Mouse (Mus musculus) bone marrow macrophage, adult 2 months (primary cell): ENCODE data around the gene Os9. TPM values are rescaled to one million over a fixed set of nuclear protein-coding genes. Genes with fewer than 3 reads are reported as not detected.

Experiments used
- H3K27ac ChIP-seq: 2 replicates; pipeline ENCODE4 v1.5.1; 2012; ENCODE audit warnings: low read depth, low read length; ENCODE audit not compliant: insufficient read depth
- H3K4me1 ChIP-seq: 2 replicates; pipeline ENCODE4 v1.6.1; 2012; ENCODE audit warnings: low read length; ENCODE audit not compliant: control insufficient read depth, insufficient read depth
- H3K4me3 ChIP-seq: 2 replicates; pipeline ENCODE4 v1.5.1; 2012; ENCODE audit warnings: mild to moderate bottlenecking, low read length, moderate library complexity; ENCODE audit not compliant: insufficient read depth
- CTCF ChIP-seq: IDR thresholded peaks from 2 replicates; pipeline ENCODE4 v1.5.1; 2012; ENCODE audit warnings: low read depth, mild to moderate bottlenecking, low read length, moderate library complexity
- POLR2A ChIP-seq: IDR thresholded peaks from 2 replicates; pipeline ENCODE4 v1.6.1; 2012; ENCODE audit warnings: mild to moderate bottlenecking, low read depth, low read length, borderline replicate concordance
- polyA plus RNA-seq: library from polyadenylated mRNA; stranded (reverse); fragments of >200 nt; gene quantifications from 2 replicates; pipeline ENCODE4 v1.2.4, GENCODE M21; 2012; ENCODE audit not compliant: missing spikeins, insufficient read depth, insufficient read length

The Os9 gene
- polyA plus RNA-seq, 1 experiment, result 167 TPM

DNA sequence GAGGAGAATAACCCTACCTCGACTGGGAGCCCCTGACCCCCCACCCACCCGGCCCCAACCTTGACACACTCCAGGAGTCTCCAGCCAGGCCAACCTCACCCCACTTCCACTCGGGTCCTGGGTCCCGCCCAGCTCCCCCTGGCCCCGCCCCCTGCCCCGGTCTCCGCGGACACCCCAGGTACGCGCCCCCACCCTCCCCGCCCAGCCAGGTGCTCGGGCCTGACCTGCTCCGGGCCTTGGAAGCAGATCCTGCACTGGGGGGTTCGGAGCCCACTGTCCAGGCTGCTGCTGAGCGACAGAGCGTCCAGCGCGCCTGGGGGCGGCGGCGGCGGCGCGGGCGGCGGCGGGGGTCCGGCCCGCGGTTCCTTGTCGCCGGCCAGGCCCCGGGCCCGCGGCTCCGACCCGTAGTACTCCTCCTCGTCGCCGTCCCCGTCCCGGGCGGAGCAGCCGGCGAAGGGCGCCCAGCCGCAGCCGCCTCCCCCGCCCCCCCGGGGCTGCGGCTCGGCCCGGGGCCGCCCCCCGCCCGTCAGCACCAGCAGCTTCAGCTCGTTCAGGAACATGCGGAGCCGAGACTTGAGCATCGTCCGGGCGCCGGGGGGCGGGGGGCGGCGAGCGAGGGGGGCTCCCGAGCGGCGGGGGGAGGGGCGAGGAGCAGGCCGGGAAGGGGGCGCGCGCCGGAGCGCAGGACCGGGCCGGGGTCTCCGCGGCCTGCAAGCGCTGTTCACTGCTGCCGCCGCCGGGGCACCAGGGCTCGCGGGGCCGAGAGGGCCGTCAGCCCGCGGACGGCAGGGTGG lies 61.6 kb downstream of the Os9 start:
- Histone ChIP-seq H3K4me1 (peaks cover 10% of the 10 kb centered on the region), H3K27ac (no peak overlapping the region), H3K4me3 (peak overlapping the region; percentile 49)
- TF ChIP-seq CTCF, result no peak
- no peak for TF ChIP-seq POLR2A

DNA sequence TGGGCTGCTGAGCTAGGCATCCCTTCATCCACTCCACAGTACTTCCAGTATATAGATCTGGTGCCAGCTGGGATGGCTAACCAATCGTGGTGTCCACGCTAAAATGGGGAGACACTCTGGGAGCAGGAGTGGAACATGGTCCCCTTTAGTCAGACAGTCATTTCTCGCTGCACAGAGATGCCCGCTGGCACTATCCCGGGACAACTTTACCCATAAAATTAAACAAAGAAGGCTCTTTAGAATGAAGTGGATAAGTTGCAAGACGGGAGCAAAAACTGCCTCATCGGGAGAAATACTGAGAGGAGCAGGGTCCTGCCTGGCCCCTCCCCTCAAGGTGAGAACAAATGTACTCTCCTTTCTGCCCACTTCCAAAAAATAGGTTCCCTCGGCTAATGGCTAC lies 62.2 kb downstream of the Os9 start:
- Histone ChIP-seq H3K4me3 (peak overlapping the region; percentile 32), H3K27ac (no peak overlapping the region), H3K4me1 (peaks cover 10% of the 10 kb centered on the region)
- TF ChIP-seq CTCF, result no peak
- TF ChIP-seq POLR2A, result no peak

GRCm38 (mm10) chr10:127058161-127058560 lies 62.8 kb downstream of the Os9 start:
- Histone ChIP-seq H3K27ac (no peak overlapping the region), H3K4me3 (peak overlapping the region; percentile 32; the same call in 1 of the 2 replicates)
- TF ChIP-seq CTCF (peak; percentile 85), POLR2A (no peak)

DNA sequence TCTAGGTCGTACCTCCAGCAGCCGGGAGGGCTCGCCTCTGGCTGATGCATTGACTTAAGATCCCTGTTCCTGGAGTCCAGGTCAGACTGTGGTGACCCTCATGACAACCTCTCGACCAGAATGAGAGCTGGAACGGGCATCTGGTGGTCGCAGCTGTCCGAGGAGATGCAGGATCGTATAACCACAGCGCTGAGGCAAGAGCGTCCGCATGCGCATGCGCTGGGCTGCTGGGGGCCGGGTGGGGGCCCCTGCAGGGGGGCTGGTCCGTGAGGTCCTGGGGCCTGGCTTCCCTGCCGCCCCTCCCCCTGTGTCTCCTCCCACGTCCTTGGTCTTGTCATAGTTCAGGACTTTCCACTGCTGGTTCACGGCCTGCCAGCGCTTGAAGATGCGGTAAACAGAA lies 64.4 kb downstream of the Os9 start:
- TF ChIP-seq CTCF (no peak), POLR2A (no peak)
- peaks cover 2% of the 10 kb centered on the region for H3K4me1 ChIP-seq
- H3K27ac ChIP-seq, result no peak overlapping the region
- no peak overlapping the region for H3K4me3 ChIP-seq

More at GRCm38 (mm10) chr10:127058161-127058560, 62.8 kb downstream of the Os9 start:
- peaks cover 10% of the 10 kb centered on the region for H3K4me1 ChIP-seq

GRCm38 (mm10) chr10:127055406-127055805 lies 65.5 kb downstream of the Os9 start:
- Histone ChIP-seq H3K4me3 (no peak overlapping the region), H3K27ac (no peak overlapping the region), H3K4me1 (no peaks in the 10 kb centered on the region)
- TF ChIP-seq CTCF, result no peak
- TF ChIP-seq POLR2A, result no peak

- no peak for TF ChIP-seq POLR2A
- Histone ChIP-seq H3K4me1 (peaks cover 4% of the 10 kb centered on the region), H3K27ac (no peak overlapping the region), H3K4me3 (no peak overlapping the region)
Observed at GRCm38 (mm10) chr10:127054646-127055045, 66.3 kb downstream of the Os9 start.

DNA sequence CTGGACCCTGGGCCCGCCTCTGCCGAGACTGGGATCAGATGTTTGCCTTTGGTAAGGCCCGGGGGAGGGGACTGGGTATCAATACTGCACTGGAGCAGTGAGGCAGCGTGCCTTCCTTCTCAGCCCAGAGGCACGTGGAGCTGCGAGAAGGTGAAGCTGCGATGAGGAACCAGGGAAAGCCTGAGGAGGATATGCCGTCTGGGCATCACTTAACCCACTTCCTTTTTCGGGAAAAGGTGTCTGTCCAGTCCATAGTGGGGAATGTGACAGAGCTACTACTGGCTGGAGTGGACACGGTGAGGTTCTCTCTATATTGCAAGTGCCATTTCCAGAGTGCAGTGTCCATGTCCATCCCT lies 70.8 kb downstream of the Os9 start:
- TF ChIP-seq POLR2A (no peak), CTCF (no peak)
- peaks cover 7% of the 10 kb centered on the region for H3K4me1 ChIP-seq
- H3K27ac ChIP-seq, result no peak overlapping the region
- H3K4me3 ChIP-seq, result no peak overlapping the region

- Histone ChIP-seq H3K27ac (no peak overlapping the region), H3K4me3 (peak overlapping the region; percentile 23), H3K4me1 (peaks cover 7% of the 10 kb centered on the region)
- no peak for TF ChIP-seq POLR2A
- 0 out of 2 replicates have a peak, but pooled peaks have one; percentile 20 for TF ChIP-seq CTCF
Observed at GRCm38 (mm10) chr10:127049395-127050118, 71.4 kb downstream of the Os9 start.

DNA sequence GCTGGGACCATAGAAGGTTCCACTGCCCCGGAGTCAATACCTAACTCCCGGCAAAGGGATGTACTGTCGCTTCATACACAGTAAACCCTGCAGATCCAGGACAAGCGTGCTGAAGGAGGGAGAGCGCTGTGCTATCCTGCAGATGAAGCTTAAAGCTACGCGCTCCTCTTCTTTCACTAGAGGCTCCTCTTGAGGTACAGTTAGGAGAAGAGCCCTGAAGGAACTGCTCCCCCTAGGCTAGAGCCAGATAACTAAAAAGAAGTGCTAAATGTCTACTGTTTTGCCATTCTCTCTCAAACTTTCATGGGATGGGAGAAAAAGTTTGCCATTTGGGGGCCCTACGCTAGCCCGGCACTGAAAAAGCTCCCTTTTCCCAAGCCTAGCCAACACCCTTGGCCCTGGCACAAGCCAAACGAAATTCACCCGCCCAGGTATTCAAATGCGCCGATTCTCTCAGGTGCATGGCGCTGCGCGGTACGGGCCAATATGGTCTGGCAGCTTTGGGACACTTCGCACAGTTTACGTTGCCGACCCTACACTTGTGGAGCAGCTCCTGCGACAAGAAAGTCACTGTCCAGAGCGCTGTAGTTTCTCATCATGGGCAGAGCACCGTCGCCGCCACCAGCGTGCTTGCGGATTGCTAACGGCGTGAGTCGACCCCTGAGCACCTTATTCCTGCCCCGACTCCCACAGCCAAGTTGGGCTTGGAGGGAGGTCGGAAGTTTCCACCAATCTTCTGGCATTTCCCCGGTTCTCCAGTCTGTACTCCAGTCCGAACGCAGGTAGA lies 72.1 kb downstream of the Os9 start:
- H3K4me3 ChIP-seq, result peak overlapping the region; percentile 23

DNA sequence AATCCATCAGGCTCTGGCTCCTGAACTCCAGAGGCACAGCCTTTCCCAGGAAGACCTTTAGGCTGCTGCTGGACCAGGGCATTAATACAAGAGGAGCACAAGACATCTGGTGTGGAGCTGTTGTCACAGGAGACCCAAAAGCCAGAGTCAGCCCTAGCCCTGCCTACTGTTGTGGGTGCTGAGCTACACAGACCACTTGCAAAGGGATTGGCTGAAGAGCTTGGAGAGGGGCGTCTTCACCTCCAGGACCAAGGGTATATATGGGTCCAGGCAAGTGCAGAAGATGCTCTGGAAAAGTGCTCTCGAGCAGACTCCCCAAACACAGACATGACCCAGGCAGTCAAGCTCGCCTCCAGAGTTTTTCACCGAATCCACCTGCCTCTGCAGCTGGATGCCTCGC lies 73.0 kb downstream of the Os9 start, which contains the start of gene Cyp27b1:
Gene Cyp27b1 (plus strand): TSS at position 297 of the 400 bp plus-strand sequence.
- TF ChIP-seq CTCF (no peak), POLR2A (no peak)
- H3K4me3 ChIP-seq, result peak within 1 kb of the TSS; percentile 23
- no peak within 1 kb of the TSS for H3K27ac ChIP-seq
- peaks cover 10% of the 10 kb centered on the region for H3K4me1 ChIP-seq

More for the DNA sequence above, 72.1 kb downstream of the Os9 start:
- peaks cover 7% of the 10 kb centered on the region for H3K4me1 ChIP-seq
- H3K27ac ChIP-seq, result no peak overlapping the region
- TF ChIP-seq POLR2A, result no peak
- TF ChIP-seq CTCF, result no peak

Other genes with a start within 250 kb of the Os9 start
- gene Atp23, start 219.8 kb downstream of the Os9 start, polyA plus RNA-seq, result 3.7 and 5.0 TPM in 2 replicates
- gene Ctdsp2, start 142.4 kb downstream of the Os9 start, polyA plus RNA-seq, result 117 and 123 TPM in 2 replicates
- gene Avil, start 120.4 kb downstream of the Os9 start, polyA plus RNA-seq, result not detected in 2 replicates
- 12.9 and 16.4 TPM in 2 replicates for gene Tsfm, start 90.3 kb downstream of the Os9 start, polyA plus RNA-seq
- gene Mettl1, start 79.7 kb downstream of the Os9 start, polyA plus RNA-seq, result 3.1 and 4.3 TPM in 2 replicates
- 0.34 TPM in 1 of 2 replicates, not detected in the other for gene Eef1akmt3, start 79.6 kb downstream of the Os9 start, polyA plus RNA-seq
- gene Cyp27b1, start 72.9 kb downstream of the Os9 start, polyA plus RNA-seq, result not detected in 2 replicates
- gene March9, start 60.9 kb downstream of the Os9 start, polyA plus RNA-seq, result 1.2 and 1.7 TPM in 2 replicates
- 161 and 187 TPM in 2 replicates for gene Cdk4, start 57.6 kb downstream of the Os9 start, polyA plus RNA-seq
- gene Tspan31, start 50.9 kb downstream of the Os9 start, polyA plus RNA-seq, result 116 and 126 TPM in 2 replicates
- 0.85 and 2.0 TPM in 2 replicates for gene Agap2, start 45.8 kb downstream of the Os9 start, polyA plus RNA-seq
- 42.2 and 50.6 TPM in 2 replicates for gene B4galnt1, start 44.1 kb upstream of the Os9 start, polyA plus RNA-seq
- not detected in 2 replicates for gene Slc26a10, start 59.5 kb upstream of the Os9 start, polyA plus RNA-seq
- gene Arhgef25, start 69.0 kb upstream of the Os9 start, polyA plus RNA-seq, result 1.3 TPM in 1 of 2 replicates, not detected in the other
- 60.1 and 68.7 TPM in 2 replicates for gene Dtx3, start 74.6 kb upstream of the Os9 start, polyA plus RNA-seq
- 34.5 and 35.0 TPM in 2 replicates for gene Pip4k2c, start 90.5 kb upstream of the Os9 start, polyA plus RNA-seq
- 2.3 and 2.5 TPM in 2 replicates for gene Kif5a, start 142.2 kb upstream of the Os9 start, polyA plus RNA-seq
- gene Dctn2, start 145.2 kb upstream of the Os9 start, polyA plus RNA-seq, result 119 and 121 TPM in 2 replicates
- 45.8 and 53.4 TPM in 2 replicates for gene Mbd6, start 167.9 kb upstream of the Os9 start, polyA plus RNA-seq
- 29.4 and 34.9 TPM in 2 replicates for gene Mars, start 190.7 kb upstream of the Os9 start, polyA plus RNA-seq
- gene Arhgap9, start 200.8 kb upstream of the Os9 start, polyA plus RNA-seq, result 131 and 146 TPM in 2 replicates
- gene Gli1, start 220.8 kb upstream of the Os9 start, polyA plus RNA-seq, result not detected in 2 replicates
- not detected in 2 replicates for gene Inhbe, start 233.3 kb upstream of the Os9 start, polyA plus RNA-seq
- not detected in 2 replicates for gene Inhbc, start 249.3 kb upstream of the Os9 start, polyA plus RNA-seq